Mouse (Mus musculus): ENCODE measurements around the gene Cdkl3. TPM values are rescaled to one million over a fixed set of nuclear protein-coding genes. Genes with fewer than 3 reads are reported as not detected.

Cdkl3 gene
- total RNA-seq, 1 experiment from 2014 or later, result 12.8 TPM

Other genes starting within 250 kb of the Cdkl3 start
- 9.9 and 10.7 TPM in 2 replicates for gene Sec24a, start 240.6 kb upstream of the Cdkl3 start, total RNA-seq (2017)
- gene Sar1b, start 240.5 kb upstream of the Cdkl3 start, total RNA-seq (2017), result 20.6 and 26.4 TPM in 2 replicates
- 35.1 and 36.9 TPM in 2 replicates for gene Jade2, start 146.6 kb upstream of the Cdkl3 start, total RNA-seq (2017)
- 37.9 and 40.5 TPM in 2 replicates for gene Cdkn2aipnl, start 36.6 kb upstream of the Cdkl3 start, total RNA-seq (2017)
- gene Ube2b, start 3.5 kb upstream of the Cdkl3 start, total RNA-seq (2017), result 269 and 292 TPM in 2 replicates
- gene Ppp2ca, start 94.5 kb downstream of the Cdkl3 start, total RNA-seq (2017), result 114 and 133 TPM in 2 replicates
- not detected in 2 replicates for gene Olfr1373, start 141.3 kb downstream of the Cdkl3 start, total RNA-seq (2017)
- gene Olfr1371, start 209.8 kb downstream of the Cdkl3 start, total RNA-seq (2017), result not detected in 2 replicates
- gene Skp1a, start 227.8 kb downstream of the Cdkl3 start, total RNA-seq (2017), result 80.5 and 92.6 TPM in 2 replicates